Mouse (Mus musculus): Measurements from ENCODE around the gene Ppm1j. TPM values are rescaled to one million over a fixed set of nuclear protein-coding genes. Genes with fewer than 3 reads are reported as not detected.
"Not testable (repeated sequence)": the region's sequence is repeated elsewhere in the genome, so short reads cannot be mapped to it uniquely, and the experiment has no call there.

Ppm1j gene
- total RNA-seq, 2 experiments from 2014 or later: 30.5 to 40.0 TPM

DNA sequence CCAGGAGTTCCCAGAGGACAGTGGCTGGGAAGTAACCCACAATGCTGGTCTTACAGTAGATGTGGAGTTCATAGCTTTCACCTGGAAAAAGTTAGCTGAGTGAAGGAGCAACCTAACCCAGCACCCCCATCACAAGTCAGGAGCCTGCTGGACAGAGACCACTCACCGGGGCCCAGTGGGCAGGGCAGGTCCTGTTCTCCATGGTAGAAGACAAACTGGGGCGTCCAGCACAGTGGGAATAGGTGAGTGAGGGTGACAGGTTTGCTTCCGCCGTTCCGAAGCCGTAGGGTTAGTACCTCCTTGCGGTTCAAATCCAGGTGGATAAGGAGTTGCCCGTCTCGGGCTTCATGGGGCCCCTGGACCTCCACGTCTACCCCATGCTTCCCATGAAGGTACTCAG is 23.5 kb downstream of the Ppm1j start:
- intact Hi-C loops (cut with DNase I): no loop called here
- DNase-seq: no peak

DNA sequence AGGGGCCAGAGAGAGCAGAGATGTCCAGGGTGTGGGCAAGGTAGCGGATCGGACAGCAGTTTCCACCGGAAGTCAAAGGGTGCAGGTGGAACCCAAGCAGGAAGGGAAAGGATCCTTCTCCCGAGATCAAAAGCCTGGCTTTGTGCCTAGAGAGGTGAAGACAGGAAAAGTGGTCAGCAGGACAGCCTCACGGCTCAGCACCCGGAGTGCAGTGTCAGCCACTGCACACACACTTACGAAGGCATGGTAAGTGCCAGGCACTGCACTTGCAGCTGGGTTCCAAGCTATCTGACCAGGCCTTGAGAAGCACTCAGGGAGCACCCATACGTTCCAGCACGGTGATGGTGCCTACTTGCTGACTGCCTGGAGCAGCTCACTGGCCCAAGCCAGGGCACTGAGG is 24.7 kb downstream of the Ppm1j start:
- intact Hi-C loops (cut with DNase I): no loop called here
- no peak for DNase-seq

DNA sequence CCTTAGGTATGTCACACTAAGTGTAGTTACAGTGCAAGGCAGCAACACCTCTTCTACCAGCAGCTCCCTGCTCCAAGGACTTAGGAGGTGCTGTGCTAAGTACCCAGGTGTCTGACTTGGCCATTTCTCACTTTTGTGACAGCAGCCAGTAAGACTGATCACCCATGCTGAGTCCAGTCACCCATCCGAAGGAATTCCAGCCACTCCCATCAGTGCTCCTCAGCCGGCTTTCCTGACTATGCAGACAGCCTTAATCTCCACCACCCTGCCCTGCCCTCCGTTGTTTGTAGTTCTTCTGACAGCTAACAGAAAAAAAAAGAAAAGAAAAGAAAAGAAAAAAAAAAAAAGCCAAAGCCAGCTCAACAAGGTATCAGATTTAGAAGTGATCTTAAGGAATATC is 30.9 kb downstream of the Ppm1j start:
- intact Hi-C loops (cut with DNase I): no loop called here
- DNase-seq: no peak

DNA sequence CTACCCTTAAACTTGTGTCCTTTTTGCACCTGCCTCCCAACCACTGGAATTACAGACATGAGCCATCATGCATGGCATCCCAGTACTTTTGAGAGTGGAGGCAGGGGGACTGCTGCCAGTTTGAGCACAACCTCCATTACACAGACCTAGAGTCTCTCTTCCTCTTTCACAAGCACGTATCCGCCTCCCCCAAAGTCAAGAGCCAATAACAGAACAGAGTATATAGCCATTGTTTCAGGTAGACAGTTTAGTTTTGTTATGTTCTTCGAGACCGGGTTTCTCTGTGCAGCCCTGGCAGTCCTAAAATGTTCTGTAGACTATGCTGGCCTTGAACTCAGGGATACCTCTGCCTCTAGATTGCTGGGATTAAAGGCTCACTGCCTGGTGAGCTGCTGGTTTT is 31.4 kb downstream of the Ppm1j start:
- DNase-seq: no peak
- intact Hi-C loops (cut with DNase I): no loop called here

DNA sequence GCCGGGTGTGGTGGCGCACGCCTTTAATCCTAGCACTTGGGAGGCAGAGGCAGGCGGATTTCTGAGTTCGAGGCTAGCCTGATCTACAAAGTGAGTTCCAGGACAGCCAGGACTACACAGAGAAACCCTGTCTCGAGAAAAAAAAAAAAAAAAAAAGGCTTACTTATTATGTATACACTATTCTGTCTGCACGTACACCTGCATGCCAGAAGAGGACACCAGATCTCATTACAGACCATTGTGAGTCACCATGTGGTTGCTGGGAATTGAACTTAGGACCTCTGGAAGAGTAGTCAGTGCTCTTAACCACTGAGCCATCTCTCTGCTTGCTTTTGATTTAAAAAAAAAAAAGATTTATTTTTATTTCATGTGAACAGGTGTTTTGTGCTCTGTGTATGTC is 32.4 kb downstream of the Ppm1j start:
- intact Hi-C loops (cut with DNase I); DNase-seq: not testable (repeated sequence)

DNA sequence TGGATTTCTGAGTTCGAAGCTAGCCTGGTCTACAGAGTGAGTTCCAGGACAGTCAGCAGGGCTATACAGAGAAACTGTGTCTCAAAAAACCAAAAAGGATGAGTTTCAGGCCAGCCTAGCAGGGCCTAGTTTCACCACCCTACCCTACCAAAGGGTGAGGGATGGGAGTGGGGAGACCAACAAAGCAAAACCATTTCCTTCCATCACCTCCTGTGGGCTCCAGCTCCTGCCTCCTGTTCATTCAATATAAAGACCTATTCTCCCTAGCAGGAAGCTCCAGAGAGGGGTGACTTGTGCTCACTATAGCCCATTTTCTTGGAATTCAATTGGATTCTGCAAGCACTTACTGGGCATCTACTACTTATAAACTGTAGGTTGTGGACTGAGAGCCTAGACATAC is 33.9 kb downstream of the Ppm1j start:
- DNase-seq: no peak
- intact Hi-C loops (cut with DNase I): no loop called here

DNA sequence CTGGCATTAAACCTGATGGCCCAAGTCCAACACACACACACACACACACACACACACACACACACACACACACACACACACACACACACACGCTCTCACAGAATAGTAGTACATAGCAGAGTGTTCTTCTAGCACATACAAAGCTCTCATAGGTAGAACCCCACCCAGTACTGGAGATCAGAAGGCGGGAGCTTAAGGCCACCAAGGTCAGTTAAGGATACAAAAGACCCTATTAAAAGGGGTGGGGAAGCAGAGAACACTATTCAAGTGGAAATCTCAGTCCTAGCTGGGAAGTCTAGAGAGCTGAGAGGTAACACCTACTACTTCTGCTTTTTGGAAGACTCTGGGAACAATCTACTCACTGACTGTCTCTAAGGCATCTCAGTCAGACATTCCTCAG is 34.5 kb downstream of the Ppm1j start:
- intact Hi-C loops (cut with DNase I): no loop called here
- DNase-seq: no peak

DNA sequence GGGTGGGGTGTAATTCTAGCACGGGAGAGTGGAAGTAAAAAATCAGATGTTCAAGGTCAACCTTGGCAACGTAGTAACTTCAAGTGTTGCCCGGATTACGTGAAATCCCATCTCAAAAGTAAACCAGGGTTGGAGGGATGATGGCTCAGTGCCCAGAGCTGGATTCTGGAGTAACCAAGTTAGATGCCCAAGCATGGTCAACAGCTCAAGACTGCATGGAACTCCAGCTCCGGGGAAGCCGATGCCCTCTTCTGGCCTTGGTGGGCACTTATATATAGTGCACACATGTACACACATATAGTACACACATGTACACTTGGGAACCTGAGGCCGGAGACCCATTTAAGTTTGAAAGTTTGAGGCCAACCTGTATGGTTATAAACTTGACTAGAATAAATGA is 35.3 kb downstream of the Ppm1j start:
- DNase-seq: no peak
- intact Hi-C loops (cut with DNase I): no loop called here

DNA sequence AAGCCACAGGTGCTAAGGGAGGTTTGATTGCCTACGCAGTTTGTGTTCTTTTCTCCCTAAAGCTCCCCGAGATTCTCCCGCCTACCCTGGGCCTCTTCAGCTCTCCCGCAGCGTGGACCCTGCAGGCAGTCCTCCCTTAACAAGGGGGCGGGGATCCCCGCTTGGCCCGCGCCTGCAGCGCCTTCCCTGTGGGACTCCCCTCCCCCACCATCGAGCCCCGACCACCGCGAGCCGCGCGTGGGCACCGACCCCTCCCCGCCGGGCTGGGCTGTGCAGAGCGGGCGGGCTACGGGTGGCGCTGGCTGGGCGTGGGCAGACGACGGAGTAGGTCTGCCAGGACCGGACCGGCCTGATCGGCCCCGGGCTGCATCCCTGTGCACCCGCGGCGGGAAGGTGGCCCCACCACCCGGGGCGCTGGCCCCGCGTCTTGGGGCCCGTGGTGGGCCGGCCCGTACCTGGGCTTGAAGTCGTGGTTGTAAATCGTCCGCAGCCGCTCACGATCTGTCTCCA is 36.7 kb downstream of the Ppm1j start:
- peak; percentile 29 to 56 for DNase-seq
- intact Hi-C loops (cut with DNase I): no loop called here

DNA sequence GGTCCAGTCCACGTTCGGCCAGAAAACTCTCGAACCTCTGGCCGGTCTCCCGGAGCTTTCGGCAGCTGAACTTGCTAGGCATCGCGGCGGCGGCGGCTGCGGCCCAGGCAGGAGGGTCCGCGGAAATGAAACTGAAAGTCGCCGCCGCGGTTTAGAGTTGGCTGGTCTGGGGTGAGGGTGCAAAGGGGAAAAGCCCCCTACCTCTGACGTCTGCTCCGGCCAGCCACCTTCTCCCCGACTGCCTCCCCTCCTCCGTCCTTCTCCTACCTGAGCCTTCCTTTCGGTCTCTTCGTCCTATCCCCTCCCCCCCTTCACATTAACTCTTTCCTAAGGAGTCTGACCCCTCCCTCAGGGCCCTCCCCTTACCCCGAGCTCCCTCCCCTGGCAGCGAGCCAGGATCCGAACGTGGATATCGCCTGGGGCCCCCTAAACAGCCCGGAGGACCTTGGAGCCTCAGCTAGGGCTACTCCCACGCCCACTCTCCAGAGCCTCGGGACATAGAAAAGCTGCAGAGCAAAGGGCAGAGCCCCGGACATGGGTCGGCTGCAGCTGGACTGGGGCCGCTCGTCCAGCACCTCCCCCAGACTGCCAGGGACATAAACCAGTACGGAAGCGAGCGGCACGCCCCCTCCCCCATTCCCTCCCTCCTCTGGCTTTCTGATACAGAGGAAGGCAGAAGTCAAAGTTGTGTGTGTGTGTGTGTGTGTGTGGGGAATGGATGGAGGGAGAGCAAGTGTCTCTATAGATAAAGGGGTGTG is 37.3 kb downstream of the Ppm1j start, which contains the start of gene Mov10:
TSS of gene Mov10 (minus strand) at position 573 of the 758 bp plus-strand sequence.
- intact Hi-C loops (cut with DNase I): loop anchor here (2.0 kb wide), 1 partner anchor 27 kb away; no protein-coding TSS in a partner anchor
- peak; percentile 49 to 61 for DNase-seq

DNA sequence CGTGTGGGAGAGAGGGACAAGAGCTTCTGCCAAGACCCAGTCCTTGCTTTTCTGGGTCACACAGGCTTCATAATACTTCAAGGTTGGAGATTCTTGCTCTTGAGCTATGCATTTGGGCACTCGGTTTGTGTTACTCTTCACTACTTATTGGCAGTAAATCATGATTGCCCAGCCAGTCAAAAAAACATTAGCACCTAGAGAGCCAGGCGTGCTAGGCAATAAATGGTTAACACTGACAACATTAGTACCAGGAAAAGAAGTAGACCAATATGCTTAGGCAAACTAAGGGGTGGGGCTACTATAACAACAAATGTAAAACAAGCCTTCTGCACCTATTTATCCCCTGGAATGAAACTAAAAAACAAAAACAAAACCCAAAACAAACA is 37.9 kb downstream of the Ppm1j start:
- intact Hi-C loops (cut with DNase I): loop anchor here (2.0 kb wide), 1 partner anchor 28 kb away; no protein-coding TSS in a partner anchor
- no peak for DNase-seq

DNA sequence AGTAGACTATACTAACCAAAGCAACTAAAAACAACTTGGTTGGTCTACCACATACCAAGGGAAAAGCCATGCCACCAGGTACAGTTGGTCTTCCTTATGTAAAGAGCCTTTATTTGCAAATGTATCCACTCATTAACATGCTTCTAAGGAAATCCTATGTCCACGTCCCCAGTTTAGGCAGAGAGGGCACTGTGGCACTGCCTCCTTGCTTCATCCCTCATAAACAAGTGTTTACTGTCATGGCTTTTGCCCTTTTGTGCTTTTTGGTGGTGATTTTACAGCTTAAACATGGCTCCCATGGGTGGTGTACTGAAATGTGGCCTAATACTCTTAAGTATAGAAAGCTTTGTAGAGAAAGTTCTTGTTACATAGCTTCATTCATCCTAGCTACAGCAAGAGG is 39.6 kb downstream of the Ppm1j start:
- intact Hi-C loops (cut with DNase I): no loop called here
- DNase-seq: no peak

DNA sequence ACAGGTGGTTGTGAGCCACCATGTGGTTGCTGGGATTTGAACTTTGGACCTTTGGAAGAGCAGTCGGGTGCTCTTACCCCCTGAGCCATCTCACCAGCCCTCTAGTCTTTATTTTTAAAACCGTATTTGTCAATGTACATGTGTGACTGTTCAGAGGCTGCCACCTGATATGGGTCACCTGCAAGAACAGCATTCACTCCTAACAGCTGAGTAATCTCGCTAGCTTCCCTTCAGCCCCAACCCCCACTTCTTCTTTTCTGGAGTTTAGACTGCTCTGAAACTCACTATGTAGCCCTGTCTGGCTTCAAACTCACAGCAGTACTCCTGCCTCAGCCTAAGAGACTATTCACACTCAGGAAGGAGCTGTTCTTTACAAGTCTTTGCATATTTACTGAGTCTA is 41.6 kb downstream of the Ppm1j start:
- no peak for DNase-seq

More for the DNA sequence above, 41.6 kb downstream of the Ppm1j start:
- intact Hi-C loops (cut with DNase I): no loop called here

Other genes starting within 250 kb of the Ppm1j start
- gene Slc16a1, start 142.4 kb upstream of the Ppm1j start, total RNA-seq (2021): 10 to 100 TPM; 20.3 to 27.5 TPM
- gene Fam19a3, start 784 bp downstream of the Ppm1j start, total RNA-seq (2021): 1 to 10 TPM; 3.9 to 4.4 TPM
- gene Rhoc, start 7.3 kb downstream of the Ppm1j start, total RNA-seq (2021): 10 to 100 TPM; 31.8 to 39.4 TPM
- gene Mov10, start 37.5 kb downstream of the Ppm1j start, total RNA-seq (2021): 1 to 10 TPM; 1.3 to 1.7 TPM
- 10 to 100 TPM; 20.2 to 21.2 TPM for gene St7l, start 82.9 kb downstream of the Ppm1j start, total RNA-seq (2021)
- gene Capza1, start 83.4 kb downstream of the Ppm1j start, total RNA-seq (2021): 10 to 100 TPM; 20.3 to 21.7 TPM
- gene Wnt2b, start 180.9 kb downstream of the Ppm1j start, total RNA-seq (2021): under 1 TPM; 0.20 TPM